Mouse (Mus musculus): ENCODE data around the gene Eef1akmt3. TPM values are rescaled to one million over a fixed set of nuclear protein-coding genes. Genes with fewer than 3 reads are reported as not detected.
A peak's percentile ranks its signal among the peaks of the same experiment; 100 is the strongest.

Eef1akmt3 gene
- polyA plus RNA-seq, 1 experiment from 2014 or later = 0.51 TPM

MicroRNAs encoded within 50 kb of the gene (microRNA counts, 519-probe panel; counts per million panel counts)
- microRNA mmu-miR-26a (2,316 counts per million, percentile 51 among the panel's probes with 10 or more counts), microRNA mmu-miR-546 (not detected)

Small RNAs within 50 kb of the gene (microRNA-seq; reads per million reads assigned to microRNA genes)
- gene Mir26a-2 = 12.8 reads per million, percentile 28 among the genes with 10 or more reads in this experiment
- gene Mir546 = not detected

Other genes starting within 250 kb of the Eef1akmt3 start
- 15.0 and 18.2 TPM in 2 replicates for gene Atp23, start 140.2 kb downstream of the Eef1akmt3 start, polyA plus RNA-seq (2015; fragmentation: Nextera tagmentation; extraction: Ambion mirVana)
- gene Ctdsp2, start 62.8 kb downstream of the Eef1akmt3 start, polyA plus RNA-seq (2015; fragmentation: Nextera tagmentation; extraction: Ambion mirVana) = 15.7 and 25.4 TPM in 2 replicates
- gene Avil, start 40.8 kb downstream of the Eef1akmt3 start, polyA plus RNA-seq (2015; fragmentation: Nextera tagmentation; extraction: Ambion mirVana) = 19.2 and 22.4 TPM in 2 replicates
- 66.6 and 71.0 TPM in 2 replicates for gene Tsfm, start 10.7 kb downstream of the Eef1akmt3 start, polyA plus RNA-seq (2015; fragmentation: Nextera tagmentation; extraction: Ambion mirVana)
- gene Mettl1, start 99 bp downstream of the Eef1akmt3 start, polyA plus RNA-seq (2015; fragmentation: Nextera tagmentation; extraction: Ambion mirVana) = 24.3 and 29.6 TPM in 2 replicates
- gene Cyp27b1, start 6.7 kb upstream of the Eef1akmt3 start, polyA plus RNA-seq (2015; fragmentation: Nextera tagmentation; extraction: Ambion mirVana) = 0.11 and 0.14 TPM in 2 replicates
- gene March9, start 18.7 kb upstream of the Eef1akmt3 start, polyA plus RNA-seq (2015; fragmentation: Nextera tagmentation; extraction: Ambion mirVana) = 5.9 and 7.4 TPM in 2 replicates
- 551 and 796 TPM in 2 replicates for gene Cdk4, start 22.0 kb upstream of the Eef1akmt3 start, polyA plus RNA-seq (2015; fragmentation: Nextera tagmentation; extraction: Ambion mirVana)
- gene Tspan31, start 28.8 kb upstream of the Eef1akmt3 start, polyA plus RNA-seq (2015; fragmentation: Nextera tagmentation; extraction: Ambion mirVana) = 108 and 123 TPM in 2 replicates
- gene Agap2, start 33.8 kb upstream of the Eef1akmt3 start, polyA plus RNA-seq (2015; fragmentation: Nextera tagmentation; extraction: Ambion mirVana) = 4.6 and 5.3 TPM in 2 replicates
- 127 and 130 TPM in 2 replicates for gene Os9, start 79.6 kb upstream of the Eef1akmt3 start, polyA plus RNA-seq (2015; fragmentation: Nextera tagmentation; extraction: Ambion mirVana)
- 69.5 and 70.4 TPM in 2 replicates for gene B4galnt1, start 123.7 kb upstream of the Eef1akmt3 start, polyA plus RNA-seq (2015; fragmentation: Nextera tagmentation; extraction: Ambion mirVana)
- 1.0 TPM in 2 replicates for gene Slc26a10, start 139.1 kb upstream of the Eef1akmt3 start, polyA plus RNA-seq (2015; fragmentation: Nextera tagmentation; extraction: Ambion mirVana)
- 32.7 and 34.9 TPM in 2 replicates for gene Arhgef25, start 148.6 kb upstream of the Eef1akmt3 start, polyA plus RNA-seq (2015; fragmentation: Nextera tagmentation; extraction: Ambion mirVana)
- 211 and 245 TPM in 2 replicates for gene Dtx3, start 154.2 kb upstream of the Eef1akmt3 start, polyA plus RNA-seq (2015; fragmentation: Nextera tagmentation; extraction: Ambion mirVana)
- gene Pip4k2c, start 170.1 kb upstream of the Eef1akmt3 start, polyA plus RNA-seq (2015; fragmentation: Nextera tagmentation; extraction: Ambion mirVana) = 19.8 and 23.0 TPM in 2 replicates
- 97.3 and 113 TPM in 2 replicates for gene Kif5a, start 221.8 kb upstream of the Eef1akmt3 start, polyA plus RNA-seq (2015; fragmentation: Nextera tagmentation; extraction: Ambion mirVana)
- 304 and 335 TPM in 2 replicates for gene Dctn2, start 224.9 kb upstream of the Eef1akmt3 start, polyA plus RNA-seq (2015; fragmentation: Nextera tagmentation; extraction: Ambion mirVana)
- 16.4 and 18.3 TPM in 2 replicates for gene Mbd6, start 247.5 kb upstream of the Eef1akmt3 start, polyA plus RNA-seq (2015; fragmentation: Nextera tagmentation; extraction: Ambion mirVana)

Data from neural tube, embryonic 15.5 days (tissue).